Mouse (Mus musculus) liver, adult 2 months (tissue): ENCODE data around the gene Robo1.

Source experiments
- CTCF ChIP-seq: fragments of 200-500 bp; IDR thresholded peaks from 2 replicates; pipeline ENCODE4 v1.5.1; 2011; ENCODE audit warnings: low read depth, low read length, control low read depth
- POLR2A ChIP-seq: fragments of 200-500 bp; IDR thresholded peaks from 2 replicates; pipeline ENCODE4 v1.6.1; 2011; ENCODE audit warnings: low read length, control low read depth; ENCODE audit not compliant: insufficient read depth; ENCODE audit errors: extremely low read depth

- no peak for TF ChIP-seq CTCF
- TF ChIP-seq POLR2A = no peak
Observed at GRCm38 (mm10) chr16:72976849-72977576, 668.9 kb downstream of the Robo1 start.
